Mouse (Mus musculus) heart, embryonic 15.5 days (tissue): ENCODE measurements at regions not wholly inside any gene's neighbourhood (a gene's known extent, or its start where the extent isn't known, plus 50 kb on each side); places are given as distances from the start of the nearest gene placed in this dataset.

Experiments
- ATAC-seq: fragments of 200-750 bp; cut with Nextera tagmentation; replicated peaks from 2 replicates; pipeline ENCODE4 v1.8.0; 2017; ENCODE audit warnings: low read depth, moderate TSS enrichment; ENCODE audit not compliant: insufficient number of reproducible peaks, insufficient read depth, low FRiP score
- H3K27ac ChIP-seq: fragments of 300-500 bp; sonication (generic); 2 replicates; pipeline ENCODE4 v1.5.1; 2015; ENCODE audit warnings: mild to moderate bottlenecking, inconsistent platforms
- H3K27me3 ChIP-seq: fragments of 300-500 bp; sonication (generic); 2 replicates; pipeline ENCODE4 v1.6.1; 2015; ENCODE audit warnings: inconsistent platforms
- H3K36me3 ChIP-seq: fragments of 300-500 bp; sonication (generic); 2 replicates; pipeline ENCODE4 v1.6.1; 2015; ENCODE audit warnings: mild to moderate bottlenecking, inconsistent platforms
- H3K4me1 ChIP-seq: fragments of 300-500 bp; sonication (generic); replicated peaks from 2 replicates; pipeline ENCODE4 v1.6.1; 2015; ENCODE audit warnings: inconsistent platforms
- H3K4me2 ChIP-seq: fragments of 300-500 bp; sonication (generic); 2 replicates; pipeline ENCODE4 v1.6.1; 2015; ENCODE audit warnings: inconsistent platforms, mild to moderate bottlenecking, moderate library complexity
- H3K4me3 ChIP-seq: fragments of 300-500 bp; sonication (generic); 2 replicates; pipeline ENCODE4 v1.5.1; 2015; ENCODE audit warnings: mild to moderate bottlenecking, inconsistent platforms
- H3K9ac ChIP-seq: fragments of 300-500 bp; sonication (generic); 2 replicates; pipeline ENCODE4 v1.6.1; 2015; ENCODE audit warnings: mild to moderate bottlenecking, inconsistent platforms
- H3K9me3 ChIP-seq: fragments of 300-500 bp; sonication (generic); replicated peaks from 2 replicates; pipeline ENCODE4 v1.6.1; 2016; ENCODE audit warnings: inconsistent platforms
- WGBS: fragments of 180-500 bp; shearing (Covaris S2); methylation state at CpG from one replicate; pipeline ENCODE4 v1.1.7; 2015; ENCODE audit warnings: mixed read lengths; 5-methylcytosine and 5-hydroxymethylcytosine counted together

DNA sequence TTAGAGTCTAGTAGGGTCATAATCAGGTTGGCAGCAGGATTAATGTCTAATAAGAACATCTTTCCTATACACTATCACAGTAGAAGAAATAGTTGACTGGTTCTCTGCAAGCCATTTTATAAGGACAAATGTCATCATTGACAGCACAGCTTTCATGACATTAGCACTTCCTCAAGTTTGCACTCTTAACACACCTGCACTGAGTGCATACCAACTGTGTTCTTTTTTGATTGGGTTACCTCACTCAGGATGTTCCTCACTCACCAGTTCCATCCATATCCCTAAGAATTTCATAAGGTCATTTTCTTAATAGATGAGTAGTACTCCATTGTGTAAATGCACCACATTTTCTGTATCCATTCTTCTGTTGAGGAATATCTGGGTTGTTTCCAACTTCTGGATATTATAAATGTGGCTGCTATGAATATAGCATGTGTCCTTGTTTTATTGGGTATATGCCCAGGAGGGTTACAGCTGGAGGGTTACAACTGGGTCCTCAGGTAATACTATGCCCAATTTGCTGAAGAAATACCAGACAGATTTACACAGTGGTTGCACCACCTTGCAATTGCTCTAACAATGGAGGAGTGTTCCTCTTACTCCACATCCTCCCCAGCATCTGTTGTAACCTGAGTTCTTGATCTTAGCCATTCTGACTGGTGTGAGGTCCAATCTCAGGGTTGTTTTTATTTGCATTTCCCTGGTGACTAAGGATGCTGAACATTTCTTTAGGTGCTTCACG, 1285.3 kb upstream of the Zeb2 start:
- Histone ChIP-seq H3K27me3 (no peaks in the 10 kb centered on the region), H3K36me3 (no peaks in the 10 kb centered on the region), H3K9ac (no peak overlapping the region), H3K27ac (no peak overlapping the region), H3K4me3 (no peak overlapping the region), H3K4me2 (no peak overlapping the region), H3K4me1 (no peaks in the 10 kb centered on the region), H3K9me3 (no peaks in the 10 kb centered on the region)
- ATAC-seq = no peak
- 61% methylated on average over 1 of the region's 1 CpGs for WGBS

DNA sequence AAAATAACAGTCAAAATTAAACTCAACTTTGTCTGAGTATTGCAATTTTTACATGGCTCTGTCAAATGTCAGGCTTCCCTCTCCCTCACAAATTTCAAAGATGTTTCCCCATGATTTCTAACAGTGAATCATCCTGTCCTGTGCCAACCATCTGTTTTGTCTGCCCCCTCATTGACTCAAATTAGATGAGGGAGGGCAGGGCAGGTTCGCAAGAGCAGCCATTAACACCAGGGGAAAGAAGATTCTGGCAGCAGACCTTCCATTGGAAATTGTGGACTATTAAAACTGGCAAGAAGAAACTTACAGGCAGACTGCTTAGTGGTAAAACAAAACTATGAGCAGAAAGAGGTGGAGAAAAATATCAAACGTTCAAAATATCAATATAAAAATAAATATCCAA, 1277.0 kb upstream of the Zeb2 start:
- Histone ChIP-seq H3K36me3 (no peaks in the 10 kb centered on the region), H3K4me2 (no peak overlapping the region), H3K9me3 (no peaks in the 10 kb centered on the region), H3K4me1 (no peaks in the 10 kb centered on the region), H3K27me3 (no peaks in the 10 kb centered on the region), H3K9ac (no peak overlapping the region), H3K4me3 (no peak overlapping the region), H3K27ac (no peak overlapping the region)
- WGBS = 81% methylated on average over 2 of the region's 2 CpGs
- ATAC-seq = no peak

DNA sequence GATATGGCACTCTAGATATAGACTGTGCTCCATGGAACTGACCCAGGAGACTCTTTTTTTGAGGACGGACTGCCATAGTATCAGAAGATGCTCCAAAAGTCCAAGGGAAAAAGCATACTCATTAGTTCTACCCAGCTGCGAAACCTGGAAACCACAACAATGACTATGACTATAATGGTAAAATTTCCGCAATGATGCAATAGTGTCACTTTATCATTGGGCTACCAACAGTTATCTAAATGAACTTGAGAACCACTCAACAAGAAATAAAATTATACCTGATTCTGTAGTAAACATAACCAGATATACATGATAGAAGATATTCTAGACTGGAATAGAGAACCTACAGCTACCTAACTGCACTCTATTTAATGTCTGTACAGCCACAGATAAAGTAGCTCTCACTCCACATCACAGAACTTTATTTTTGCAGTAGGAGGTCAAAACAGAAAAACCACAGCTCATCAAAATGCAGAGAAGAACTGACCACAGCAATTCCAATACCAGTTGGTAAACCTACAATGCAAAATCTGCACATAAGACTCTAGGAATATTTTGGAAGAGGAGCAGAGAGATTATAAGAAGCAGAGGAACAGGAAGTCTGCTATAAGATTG, 1255.8 kb upstream of the Zeb2 start:
- no peaks in the 10 kb centered on the region for H3K36me3 ChIP-seq
- no peak overlapping the region for H3K4me3 ChIP-seq
- no peak overlapping the region for H3K4me2 ChIP-seq
- no peak overlapping the region for H3K9ac ChIP-seq
- WGBS = 82% methylated on average over 3 of the region's 3 CpGs
- H3K4me1 ChIP-seq = 0 out of 2 replicates have a peak, but pooled peaks cover 3% of the 10 kb centered on the region
- no peaks in the 10 kb centered on the region for H3K27me3 ChIP-seq
- H3K9me3 ChIP-seq = no peaks in the 10 kb centered on the region
- H3K27ac ChIP-seq = no peak overlapping the region
- no peak for ATAC-seq

GRCm38 (mm10) chr2:46371755-46372154, 1254.6 kb upstream of the Zeb2 start:
- no peak overlapping the region for H3K27ac ChIP-seq
- H3K36me3 ChIP-seq = no peaks in the 10 kb centered on the region
- H3K4me1 ChIP-seq = 0 out of 2 replicates have a peak, but pooled peaks cover 3% of the 10 kb centered on the region
- no peak overlapping the region for H3K4me3 ChIP-seq
- H3K9ac ChIP-seq = no peak overlapping the region
- H3K4me2 ChIP-seq = no peak overlapping the region
- ATAC-seq = no peak
- no peaks in the 10 kb centered on the region for H3K27me3 ChIP-seq
- WGBS = 39% methylated on average over 1 of the region's 1 CpGs
- H3K9me3 ChIP-seq = no peaks in the 10 kb centered on the region

GRCm38 (mm10) chr2:46370949-46371348, 1253.8 kb upstream of the Zeb2 start:
- WGBS = 52% methylated on average over 5 of the region's 5 CpGs
- H3K9ac ChIP-seq = no peak overlapping the region
- no peak overlapping the region for H3K27ac ChIP-seq
- no peak overlapping the region for H3K4me2 ChIP-seq
- H3K4me1 ChIP-seq = 0 out of 2 replicates have a peak, but pooled peaks cover 3% of the 10 kb centered on the region
- H3K27me3 ChIP-seq = no peaks in the 10 kb centered on the region
- H3K9me3 ChIP-seq = no peaks in the 10 kb centered on the region
- no peak overlapping the region for H3K4me3 ChIP-seq
- H3K36me3 ChIP-seq = no peaks in the 10 kb centered on the region
- no peak for ATAC-seq

GRCm38 (mm10) chr2:46368882-46369281, 1251.7 kb upstream of the Zeb2 start:
- Histone ChIP-seq H3K27me3 (no peaks in the 10 kb centered on the region), H3K36me3 (no peaks in the 10 kb centered on the region), H3K9ac (no peak overlapping the region), H3K4me3 (no peak overlapping the region), H3K4me1 (0 out of 2 replicates have a peak, but pooled peaks cover 3% of the 10 kb centered on the region), H3K9me3 (no peaks in the 10 kb centered on the region), H3K27ac (no peak overlapping the region), H3K4me2 (no peak overlapping the region)
- WGBS = 91% methylated on average over 4 of the region's 4 CpGs
- ATAC-seq = no peak

DNA sequence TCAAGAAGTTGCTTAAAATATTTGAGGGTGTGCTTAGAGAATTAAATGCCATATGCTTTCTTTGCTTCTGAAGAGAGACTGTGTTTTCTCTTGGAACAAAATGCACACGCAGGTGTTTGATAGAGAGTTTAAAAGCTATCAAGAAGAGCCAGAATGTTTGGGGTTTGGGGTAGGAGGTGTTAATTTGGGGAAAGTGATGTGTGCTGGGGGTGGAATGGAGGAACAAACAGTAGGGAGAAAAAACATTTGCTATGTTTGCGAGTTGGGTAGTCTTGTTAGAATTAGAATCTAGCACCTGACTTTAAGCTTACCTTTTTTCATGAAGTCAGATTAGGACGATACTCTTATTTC, 1248.9 kb upstream of the Zeb2 start:
- Histone ChIP-seq H3K36me3 (no peaks in the 10 kb centered on the region), H3K9ac (no peak overlapping the region), H3K4me3 (no peak overlapping the region), H3K27ac (no peak overlapping the region), H3K9me3 (no peaks in the 10 kb centered on the region), H3K27me3 (no peaks in the 10 kb centered on the region), H3K4me1 (0 out of 2 replicates have a peak, but pooled peaks cover 3% of the 10 kb centered on the region), H3K4me2 (no peak overlapping the region)
- 79% methylated on average over 3 of the region's 3 CpGs for WGBS
- no peak for ATAC-seq

DNA sequence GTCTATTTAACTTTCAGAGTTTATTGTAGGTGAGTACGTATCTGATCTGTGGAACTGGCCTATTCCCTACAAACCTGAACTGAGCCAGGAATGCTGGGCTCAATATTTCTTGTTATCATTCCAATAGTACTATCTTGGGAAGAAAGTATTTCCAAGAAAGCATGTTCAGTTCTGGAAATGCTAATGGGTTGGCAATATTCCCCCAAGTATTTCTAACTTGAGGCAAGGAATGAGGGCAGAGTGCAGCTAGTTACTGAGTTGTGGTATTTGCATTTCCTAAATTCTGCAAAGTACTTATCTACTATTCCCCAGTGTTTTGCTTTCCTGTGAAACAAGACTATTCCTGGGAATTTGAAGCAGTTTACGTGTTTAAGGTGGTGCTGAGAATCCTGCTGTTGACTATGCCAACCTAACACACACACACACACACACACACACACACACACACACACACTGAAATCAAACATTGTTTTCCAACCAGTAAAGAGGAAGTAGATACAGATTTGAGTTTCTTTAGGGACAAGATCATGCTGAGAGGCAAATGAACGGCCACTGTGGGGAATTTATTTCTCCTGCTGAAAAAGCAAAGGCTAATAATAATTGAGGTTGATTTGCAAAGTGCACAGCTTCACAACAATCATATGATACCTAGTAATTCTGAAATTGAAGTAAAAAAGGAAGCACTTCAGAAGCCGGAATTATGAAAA, 1248.4 kb upstream of the Zeb2 start:
- H3K9me3 ChIP-seq = no peaks in the 10 kb centered on the region
- WGBS = 75% methylated on average over 4 of the region's 4 CpGs
- H3K36me3 ChIP-seq = no peaks in the 10 kb centered on the region
- no peaks in the 10 kb centered on the region for H3K4me1 ChIP-seq
- no peaks in the 10 kb centered on the region for H3K27me3 ChIP-seq
- H3K4me3 ChIP-seq = no peak overlapping the region
- no peak for ATAC-seq
- H3K9ac ChIP-seq = no peak overlapping the region
- no peak overlapping the region for H3K27ac ChIP-seq
- H3K4me2 ChIP-seq = no peak overlapping the region

DNA sequence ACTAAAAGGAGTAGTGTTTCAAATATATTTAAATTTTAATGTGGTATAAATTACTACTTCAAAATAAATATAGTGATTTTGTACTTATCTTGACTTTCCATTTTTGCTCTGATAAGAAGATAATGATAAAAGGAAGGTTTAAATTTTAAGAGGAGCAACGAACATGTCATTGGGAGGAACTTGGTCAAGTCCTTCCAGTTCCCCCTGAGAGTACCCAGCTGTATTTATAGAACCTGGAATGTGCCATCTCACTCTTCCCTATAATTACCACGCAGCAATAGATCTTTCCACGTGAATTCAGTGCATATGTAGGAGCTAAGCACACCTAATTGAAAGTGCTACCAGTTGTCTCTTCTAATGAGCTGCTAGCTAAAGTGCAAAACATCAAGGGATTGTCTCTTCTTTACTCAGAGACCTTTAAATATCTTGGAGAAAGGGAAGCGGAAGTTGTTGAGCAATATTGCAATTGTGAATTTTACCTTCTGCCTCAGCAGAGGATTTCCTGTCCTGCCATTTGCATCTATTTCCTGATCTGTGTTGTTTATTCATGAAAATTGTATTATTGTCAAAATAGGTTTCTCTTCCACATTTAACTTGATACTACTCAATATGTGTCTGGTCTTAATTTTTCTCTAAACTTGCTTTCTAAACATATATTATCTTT, 1243.0 kb upstream of the Zeb2 start:
- no peak overlapping the region for H3K4me3 ChIP-seq
- no peak for ATAC-seq
- H3K4me2 ChIP-seq = no peak overlapping the region
- no peaks in the 10 kb centered on the region for H3K9me3 ChIP-seq
- no peak overlapping the region for H3K27ac ChIP-seq
- H3K4me1 ChIP-seq = no peaks in the 10 kb centered on the region
- whole genome bisulfite sequencing = 49% methylated on average over 4 of the region's 4 CpGs
- H3K36me3 ChIP-seq = no peaks in the 10 kb centered on the region
- no peak overlapping the region for H3K9ac ChIP-seq
- no peaks in the 10 kb centered on the region for H3K27me3 ChIP-seq

- no peaks in the 10 kb centered on the region for H3K4me1 ChIP-seq
- H3K27ac ChIP-seq = no peak overlapping the region
- WGBS = 76% methylated on average over 3 of the region's 3 CpGs
- H3K4me3 ChIP-seq = no peak overlapping the region
- no peaks in the 10 kb centered on the region for H3K36me3 ChIP-seq
- H3K4me2 ChIP-seq = no peak overlapping the region
- H3K27me3 ChIP-seq = no peaks in the 10 kb centered on the region
- no peak overlapping the region for H3K9ac ChIP-seq
- no peaks in the 10 kb centered on the region for H3K9me3 ChIP-seq
- ATAC-seq = no peak
These were observed 1241.0 kb upstream of the Zeb2 start for GRCm38 (mm10) chr2:46358225-46358624.

- WGBS = 86% methylated on average over 3 of the region's 3 CpGs
- H3K36me3 ChIP-seq = no peaks in the 10 kb centered on the region
- H3K9ac ChIP-seq = no peak overlapping the region
- no peaks in the 10 kb centered on the region for H3K9me3 ChIP-seq
- H3K4me1 ChIP-seq = no peaks in the 10 kb centered on the region
- no peak overlapping the region for H3K27ac ChIP-seq
- ATAC-seq = no peak
- no peak overlapping the region for H3K4me2 ChIP-seq
- H3K4me3 ChIP-seq = no peak overlapping the region
- no peaks in the 10 kb centered on the region for H3K27me3 ChIP-seq
These were observed 1239.5 kb upstream of the Zeb2 start for GRCm38 (mm10) chr2:46356651-46357050.
